Mouse (Mus musculus) limb, embryonic 10.5 days (tissue): ENCODE measurements around the gene Calm1. TPM values are rescaled to one million over a fixed set of nuclear protein-coding genes. Genes with fewer than 3 reads are reported as not detected.

Experiments
- DNase-seq: peaks from one replicate; pipeline ENCODE4 v3.0.0-alpha.2; 2017; ENCODE audit warnings: low spot score
- H3K27ac ChIP-seq: fragments of 300-500 bp; sonication (generic); 2 replicates; pipeline ENCODE4 v1.5.1; 2016; ENCODE audit warnings: mild to moderate bottlenecking
- H3K27me3 ChIP-seq: fragments of 300-500 bp; sonication (generic); 2 replicates; pipeline ENCODE4 v1.6.1; 2016; ENCODE audit warnings: low read depth, mild to moderate bottlenecking; ENCODE audit not compliant: poor library complexity, severe bottlenecking
- H3K36me3 ChIP-seq: fragments of 300-500 bp; sonication (generic); 2 replicates; pipeline ENCODE4 v1.6.1; 2016; ENCODE audit warnings: mild to moderate bottlenecking, moderate library complexity
- H3K4me1 ChIP-seq: fragments of 300-500 bp; sonication (generic); 2 replicates; pipeline ENCODE4 v1.6.1; 2016
- H3K4me3 ChIP-seq: fragments of 300-500 bp; sonication (generic); 2 replicates; pipeline ENCODE4 v1.5.1; 2016; ENCODE audit warnings: mild to moderate bottlenecking, moderate library complexity
- H3K9me3 ChIP-seq: fragments of 300-500 bp; sonication (generic); replicated peaks from 2 replicates; pipeline ENCODE4 v1.6.1; 2016; ENCODE audit warnings: mild to moderate bottlenecking
- WGBS: fragments of 180-500 bp; shearing (Covaris S2); methylation state at CpG from one replicate; pipeline ENCODE4 v1.1.7; 2016; 5-methylcytosine and 5-hydroxymethylcytosine counted together
- polyA plus RNA-seq: library from polyadenylated mRNA; unstranded; fragments of >200 nt; fragmentation: Nextera tagmentation; extraction: Ambion mirVana; gene quantifications from 2 replicates; pipeline ENCODE4 v1.2.1, GENCODE M21; 2016

Gene Calm1
- polyA plus RNA-seq, 1 experiment from 2014 or later = 1,121 TPM

DNA sequence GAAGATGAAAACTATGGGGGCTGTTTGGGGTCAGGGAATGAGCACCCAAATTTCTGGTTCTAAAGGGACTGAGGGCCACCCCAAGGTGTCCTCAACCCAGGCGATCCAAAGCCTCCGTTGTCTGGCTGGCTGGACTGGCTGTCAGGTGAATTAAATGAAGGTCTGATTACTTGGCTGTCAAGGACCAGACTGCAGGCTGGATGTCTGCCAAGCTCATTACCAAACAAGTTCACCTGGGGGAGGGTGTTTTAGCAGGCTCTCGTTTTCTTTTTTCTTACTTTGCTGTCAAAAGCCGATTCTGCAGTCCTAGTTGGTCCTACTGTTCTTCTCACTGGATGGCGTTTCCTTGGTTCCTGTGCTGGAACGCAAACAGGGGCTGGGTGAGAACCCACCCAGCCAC is 40.6 kb downstream of the Calm1 start:
- no peaks in the 10 kb centered on the region for H3K36me3 ChIP-seq
- WGBS = 86% methylated on average over 6 of the region's 6 CpGs
- no peak for DNase-seq
- no peak overlapping the region for H3K27ac ChIP-seq
- peaks cover 13% of the 10 kb centered on the region for H3K4me1 ChIP-seq
- no peaks in the 10 kb centered on the region for H3K27me3 ChIP-seq
- H3K4me3 ChIP-seq = no peak overlapping the region
- H3K9me3 ChIP-seq = no peaks in the 10 kb centered on the region

DNA sequence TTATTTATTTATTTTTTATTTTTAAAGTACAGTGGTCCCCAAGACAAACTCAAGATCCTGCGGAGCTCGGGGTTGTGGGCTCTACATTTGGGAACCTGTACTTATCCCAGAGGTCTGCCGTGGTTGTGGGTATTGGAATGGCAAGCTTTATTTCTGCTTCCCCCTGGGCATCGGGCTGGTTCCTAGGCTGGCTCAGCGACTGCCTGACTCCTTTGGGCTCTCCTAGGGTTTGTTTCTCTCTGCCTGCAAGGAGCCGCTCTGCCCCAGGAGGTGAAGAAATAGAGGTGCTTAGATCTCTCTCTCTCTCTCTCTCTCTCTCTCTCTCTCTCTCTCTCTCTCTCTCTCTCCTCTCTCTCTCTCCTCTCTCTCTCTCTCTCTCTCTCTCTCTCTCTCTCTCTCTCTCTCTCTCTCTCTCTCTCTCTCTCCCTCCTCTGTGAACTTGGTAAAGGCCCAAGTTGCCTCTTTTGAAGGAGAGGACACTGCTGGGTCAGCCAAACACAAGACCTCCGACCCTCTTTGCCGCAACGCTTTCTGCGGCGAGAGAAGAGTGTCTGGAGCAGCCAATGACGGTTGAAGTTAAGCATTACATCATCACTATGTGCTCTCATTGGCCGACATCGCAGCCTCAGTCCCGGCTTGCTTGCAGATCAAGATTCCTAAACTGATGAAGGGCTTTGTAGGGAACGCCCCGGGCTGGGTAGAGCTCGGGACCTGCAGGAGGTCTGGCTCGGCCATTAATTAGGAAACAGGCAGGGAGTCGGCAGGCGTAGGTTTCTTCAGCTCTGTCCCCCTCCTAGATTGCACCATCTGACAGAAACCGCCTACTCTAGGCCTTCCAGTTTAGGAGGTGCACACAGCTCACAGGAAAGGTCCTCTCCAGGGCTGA is 42.9 kb downstream of the Calm1 start:
- H3K4me1 ChIP-seq = peaks cover 13% of the 10 kb centered on the region
- H3K9me3 ChIP-seq = no peaks in the 10 kb centered on the region
- H3K27ac ChIP-seq = peak overlapping the region; percentile 53; the same call in 1 of the 2 replicates
- H3K36me3 ChIP-seq = no peaks in the 10 kb centered on the region
- peak; percentile 71 for DNase-seq
- 10% methylated on average over 22 of the region's 22 CpGs for WGBS
- H3K27me3 ChIP-seq = no peaks in the 10 kb centered on the region
- H3K4me3 ChIP-seq = peak overlapping the region; percentile 46

DNA sequence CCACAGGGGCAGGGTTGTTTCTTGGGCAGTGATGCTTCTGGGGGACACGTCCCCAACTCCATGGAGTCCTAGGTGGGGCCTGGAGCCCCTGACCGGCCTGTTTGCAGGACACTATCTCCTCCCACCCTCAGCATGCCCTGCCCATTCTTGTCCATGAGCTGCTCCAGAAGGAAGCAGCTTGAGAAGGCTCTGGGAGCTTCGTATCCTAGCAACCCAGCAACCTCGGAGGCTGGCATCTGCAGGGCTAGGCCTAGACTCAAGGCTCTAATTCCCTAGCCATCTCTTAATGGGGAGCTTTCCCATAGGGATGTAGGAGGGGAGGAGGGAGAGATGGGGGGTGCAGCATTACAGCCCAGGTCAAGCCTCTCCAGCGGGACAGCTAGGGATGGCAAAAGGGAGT is 45.3 kb downstream of the Calm1 start:
- H3K27me3 ChIP-seq = no peaks in the 10 kb centered on the region
- 59% methylated on average over 5 of the region's 5 CpGs for WGBS
- H3K36me3 ChIP-seq = no peaks in the 10 kb centered on the region
- H3K4me1 ChIP-seq = peaks cover 13% of the 10 kb centered on the region
- H3K4me3 ChIP-seq = no peak overlapping the region
- DNase-seq = no peak
- H3K27ac ChIP-seq = no peak overlapping the region
- H3K9me3 ChIP-seq = no peaks in the 10 kb centered on the region

DNA sequence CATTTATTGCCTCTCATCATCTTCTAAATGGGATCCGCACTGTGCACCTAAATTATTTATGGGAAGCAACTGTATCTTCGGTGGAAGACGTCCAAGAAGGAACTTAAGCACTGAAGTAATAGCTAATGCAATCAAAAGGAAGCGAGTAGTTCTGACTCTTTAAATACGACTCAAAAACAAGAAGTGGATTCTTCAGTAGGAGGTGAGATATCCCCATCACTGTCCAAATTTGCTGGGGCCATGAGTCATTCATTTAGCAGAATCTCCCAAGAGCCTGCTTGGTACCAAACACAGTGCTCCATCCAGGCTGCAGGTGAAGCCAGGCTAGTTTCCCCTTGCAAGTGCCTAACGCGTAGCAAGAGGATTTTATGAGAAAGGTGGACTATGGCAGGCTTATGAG is 49.9 kb downstream of the Calm1 start:
- no peak overlapping the region for H3K27ac ChIP-seq
- 0 out of 2 replicates have a peak, but pooled peaks cover 2% of the 10 kb centered on the region for H3K4me1 ChIP-seq
- no peak overlapping the region for H3K4me3 ChIP-seq
- WGBS = 91% methylated on average over 7 of the region's 7 CpGs
- no peaks in the 10 kb centered on the region for H3K36me3 ChIP-seq
- no peak for DNase-seq
- no peaks in the 10 kb centered on the region for H3K9me3 ChIP-seq
- no peaks in the 10 kb centered on the region for H3K27me3 ChIP-seq

DNA sequence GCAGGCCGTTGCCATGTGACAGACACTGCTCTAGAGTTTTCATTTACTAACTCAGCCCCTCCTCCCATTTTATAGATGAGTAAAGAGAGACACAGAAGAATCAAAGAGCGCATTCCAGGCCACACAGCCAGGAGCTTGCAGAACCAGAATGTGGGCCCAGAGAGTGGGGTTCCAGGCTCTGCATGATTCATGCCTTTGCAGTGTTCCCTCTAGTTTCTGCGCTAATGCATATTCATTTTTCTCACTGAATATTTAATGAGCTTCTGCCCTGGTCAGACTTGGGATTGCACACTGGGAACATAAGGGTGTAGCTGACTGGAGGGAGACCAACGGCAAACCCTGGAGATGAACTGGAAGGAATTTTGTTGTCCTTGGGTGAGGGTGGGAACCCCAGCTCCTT is 55.2 kb downstream of the Calm1 start:
- no peaks in the 10 kb centered on the region for H3K36me3 ChIP-seq
- no peaks in the 10 kb centered on the region for H3K9me3 ChIP-seq
- WGBS = 90% methylated on average over 4 of the region's 4 CpGs
- H3K4me1 ChIP-seq = no peaks in the 10 kb centered on the region
- DNase-seq = no peak
- H3K27me3 ChIP-seq = no peaks in the 10 kb centered on the region
- H3K27ac ChIP-seq = no peak overlapping the region
- H3K4me3 ChIP-seq = no peak overlapping the region

DNA sequence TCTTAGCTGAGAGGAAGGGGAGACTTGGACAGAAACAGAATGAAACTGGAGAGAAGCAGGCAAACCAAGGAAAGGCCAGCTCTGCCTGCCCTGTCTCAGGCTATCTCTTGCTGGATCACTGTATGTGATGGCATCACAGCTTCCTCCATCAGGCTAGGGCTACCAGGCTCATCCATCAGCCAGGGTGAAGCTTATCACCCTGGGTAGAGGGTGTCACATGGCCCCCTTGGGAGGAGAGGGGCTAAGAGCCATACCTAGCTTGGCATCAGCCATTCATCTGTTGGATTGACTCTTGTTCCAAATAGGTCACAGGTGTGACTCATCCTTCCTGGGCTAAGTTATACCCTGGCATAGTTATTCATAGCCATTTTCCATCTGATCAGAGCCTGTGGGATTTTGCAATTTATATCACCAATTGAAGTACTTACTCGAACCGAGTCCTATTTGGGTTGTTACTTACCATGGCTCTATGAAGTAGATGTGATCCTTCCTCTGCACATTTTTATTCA is 56.3 kb downstream of the Calm1 start:
- Histone ChIP-seq H3K36me3 (no peaks in the 10 kb centered on the region), H3K9me3 (no peaks in the 10 kb centered on the region), H3K4me1 (no peaks in the 10 kb centered on the region), H3K27ac (no peak overlapping the region), H3K4me3 (no peak overlapping the region), H3K27me3 (no peaks in the 10 kb centered on the region)
- no peak for DNase-seq
- 95% methylated on average over 2 of the region's 2 CpGs for WGBS

DNA sequence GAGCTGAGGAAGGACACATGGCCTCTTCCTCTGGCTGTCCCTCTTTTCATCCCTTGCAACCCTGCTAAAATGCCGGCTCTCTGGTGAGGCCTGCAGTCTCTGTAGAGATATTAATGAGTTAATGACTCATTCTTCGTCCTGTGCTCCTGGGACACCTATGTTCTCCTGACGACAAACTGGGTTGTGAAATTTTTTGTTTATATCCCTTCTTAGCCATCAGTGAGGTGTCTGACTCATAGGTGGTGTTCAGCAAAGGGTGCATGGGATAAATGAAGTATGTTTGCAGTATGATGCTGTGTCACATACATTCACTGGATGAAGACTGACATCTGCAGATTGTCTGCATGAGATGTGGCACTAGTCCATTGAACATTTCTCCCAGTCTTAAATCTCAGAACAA is 58.5 kb downstream of the Calm1 start:
- Histone ChIP-seq H3K4me3 (no peak overlapping the region), H3K27me3 (no peaks in the 10 kb centered on the region), H3K27ac (no peak overlapping the region), H3K36me3 (no peaks in the 10 kb centered on the region), H3K4me1 (no peaks in the 10 kb centered on the region), H3K9me3 (no peaks in the 10 kb centered on the region)
- 86% methylated on average over 3 of the region's 3 CpGs for WGBS
- DNase-seq = no peak

Other genes with a start within 250 kb of the Calm1 start
- 0.13 and 0.44 TPM in 2 replicates for gene Kcnk13, start 234.9 kb upstream of the Calm1 start, polyA plus RNA-seq
- gene Psmc1, start 89.3 kb upstream of the Calm1 start, polyA plus RNA-seq = 399 and 416 TPM in 2 replicates
- 15.5 and 16.3 TPM in 2 replicates for gene Nrde2, start 39.8 kb upstream of the Calm1 start, polyA plus RNA-seq